Mouse (Mus musculus): ENCODE measurements around the gene Neurod2.

Gene Neurod2

GRCm38 (mm10) chr11:98354445-98354844, 25.0 kb upstream of the Neurod2 start:
- DNase-seq (ENCODE audit: low read depth, low spot score): no peak

- DNase-seq (ENCODE audit: low read depth, low spot score): no peak
Observed at GRCm38 (mm10) chr11:98353651-98354211, 24.3 kb upstream of the Neurod2 start.

GRCm38 (mm10) chr11:98352272-98352990, 23.0 kb upstream of the Neurod2 start:
- no peak for DNase-seq (ENCODE audit: low read depth, low spot score)

GRCm38 (mm10) chr11:98349308-98349707, 19.9 kb upstream of the Neurod2 start:
- DNase-seq (ENCODE audit: low read depth, low spot score): no peak

GRCm38 (mm10) chr11:98348083-98348961, 18.9 kb upstream of the Neurod2 start, which contains the start of gene Ppp1r1b:
Gene Ppp1r1b, plus strand, starts transcription at chr11:98348404.
- no peak for DNase-seq (ENCODE audit: low read depth, low spot score)

GRCm38 (mm10) chr11:98347385-98348082, 18.1 kb upstream of the Neurod2 start:
- DNase-seq (ENCODE audit: low read depth, low spot score): no peak

- no peak for DNase-seq (ENCODE audit: low read depth, low spot score)
Observed at GRCm38 (mm10) chr11:98346168-98346567, 16.7 kb upstream of the Neurod2 start.

- peak; percentile 32 for DNase-seq (ENCODE audit: low read depth, low spot score)
Observed at GRCm38 (mm10) chr11:98345253-98345652, 15.8 kb upstream of the Neurod2 start.

- DNase-seq (ENCODE audit: low read depth, low spot score): peak; percentile 63
Observed at GRCm38 (mm10) chr11:98342000-98342945, 12.8 kb upstream of the Neurod2 start.

GRCm38 (mm10) chr11:98341174-98341573, 11.7 kb upstream of the Neurod2 start:
- no peak for DNase-seq (ENCODE audit: low read depth, low spot score)

GRCm38 (mm10) chr11:98340597-98340996, 11.1 kb upstream of the Neurod2 start:
- DNase-seq (ENCODE audit: low read depth, low spot score): no peak

GRCm38 (mm10) chr11:98339679-98340287, 10.3 kb upstream of the Neurod2 start:
- no peak for DNase-seq (ENCODE audit: low read depth, low spot score)

GRCm38 (mm10) chr11:98339071-98339501, 9.6 kb upstream of the Neurod2 start:
- no peak for DNase-seq (ENCODE audit: low read depth, low spot score)

GRCm38 (mm10) chr11:98338507-98338961, 9.1 kb upstream of the Neurod2 start:
- DNase-seq (ENCODE audit: low read depth, low spot score): no peak

- DNase-seq (ENCODE audit: low read depth, low spot score): no peak
Observed at GRCm38 (mm10) chr11:98336245-98337107, 7.0 kb upstream of the Neurod2 start.

- DNase-seq (ENCODE audit: low read depth, low spot score): no peak
Observed at GRCm38 (mm10) chr11:98335250-98335649, 5.8 kb upstream of the Neurod2 start.

GRCm38 (mm10) chr11:98333981-98334741, 4.7 kb upstream of the Neurod2 start:
- DNase-seq (ENCODE audit: low read depth, low spot score): no peak

- DNase-seq (ENCODE audit: low read depth, low spot score): no peak
Observed at GRCm38 (mm10) chr11:98333263-98333696, 3.8 kb upstream of the Neurod2 start.
